ENCODE assay signal across 8 mouse cellular contexts in the genomic region with DNA sequence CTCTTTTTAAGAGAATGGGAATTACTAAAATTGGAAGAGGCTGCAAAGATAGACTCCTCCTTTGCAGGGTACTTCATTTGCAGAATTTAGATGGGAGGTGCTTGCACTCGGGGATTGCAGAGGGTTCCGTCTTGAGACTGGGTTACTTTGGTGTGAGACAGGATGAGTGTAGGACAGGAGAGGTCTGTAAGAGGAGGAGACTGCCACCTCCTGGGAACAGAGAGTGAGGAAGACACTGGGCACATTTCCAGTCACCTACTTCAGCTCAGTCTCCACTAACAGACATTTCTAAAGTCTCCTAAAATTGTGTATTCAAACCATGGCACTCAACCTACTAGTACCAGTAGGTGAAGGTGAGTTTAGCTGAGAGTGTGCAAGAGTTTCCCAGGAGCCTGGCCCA. TPM values are rescaled to one million over a fixed set of nuclear protein-coding genes. Genes with fewer than 3 reads are reported as not detected.
A peak's percentile ranks its signal among the peaks of the same experiment; 100 is the strongest.
DNase-seq lines count a peak whose midpoint lies in the region; ATAC-seq and TF ChIP-seq lines count a peak whose summit lies in the region.

No protein-coding gene starts in this region.

- no peak overlapping the region for H3K4me2 ChIP-seq in heart, postnatal 0 days (ENCODE audit: low read depth, low read length)
- H3K4me2 ChIP-seq in stomach, postnatal 0 days (replicated peaks; ENCODE audit: low read depth) = no peak overlapping the region

- no peak for ATAC-seq in heart, postnatal 0 days (ENCODE audit: insufficient read depth, low read depth)
- ATAC-seq in stomach, postnatal 0 days (ENCODE audit: low FRiP score, low TSS enrichment) = peak; percentile 39; the same call in 1 of the 2 replicates

- peak; percentile 46 for DNase-seq in heart, postnatal 0 days (ENCODE audit: low spot score)
- DNase-seq in heart, adult 8-10 months (ENCODE audit: low spot score) = no peak
- peak; percentile 52 for DNase-seq in testis, postnatal 14 days (ENCODE audit: low spot score)
- DNase-seq in testis, postnatal 10 days (ENCODE audit: low spot score) = no peak
- peak; percentile 79 for DNase-seq in brain, adult 2 months (ENCODE audit: low read depth, low spot score)
- DNase-seq in stomach, postnatal 0 days (ENCODE audit: low spot score) = no peak
- DNase-seq in thymus, postnatal 0 days (ENCODE audit: low spot score) = no peak
- no peak for DNase-seq in thymus, adult 2 months

- no peaks in the 10 kb centered on the region for H3K9me3 ChIP-seq in heart, postnatal 0 days (replicated peaks; ENCODE audit: control insufficient read depth, low read length)
- no peaks in the 10 kb centered on the region for H3K9me3 ChIP-seq in stomach, postnatal 0 days (ENCODE audit: control insufficient read depth, low read length)

- peak; percentile 43 for TF ChIP-seq CTCF in heart, postnatal 0 days (IDR thresholded peaks at IDR 0.05; ENCODE audit: low read depth)
- peak; percentile 53 for TF ChIP-seq CTCF in stomach, postnatal 0 days (IDR thresholded peaks at IDR 0.05; ENCODE audit: low read depth)
- TF ChIP-seq CTCF in thymus, adult 2 months (IDR thresholded peaks at IDR 0.05; ENCODE audit: borderline replicate concordance, control insufficient read depth, extremely low read depth, insufficient read depth, low read length, poor library complexity) = no peak

- no peak overlapping the region for H3K4me3 ChIP-seq in heart, postnatal 0 days (ENCODE audit: low read depth, low read length)
- H3K4me3 ChIP-seq in stomach, postnatal 0 days (ENCODE audit: low read depth, low read length) = no peak overlapping the region
- no peak overlapping the region for H3K4me3 ChIP-seq in thymus, adult 2 months (ENCODE audit: control insufficient read depth, insufficient read depth, low read length)

- H3K4me1 ChIP-seq in heart, postnatal 0 days (ENCODE audit: control insufficient read depth, insufficient read depth) = peaks cover 58% of the 10 kb centered on the region
- H3K4me1 ChIP-seq in stomach, postnatal 0 days (replicated peaks; ENCODE audit: control insufficient read depth, insufficient read depth) = peaks cover 33% of the 10 kb centered on the region
- peaks cover 17% of the 10 kb centered on the region for H3K4me1 ChIP-seq in thymus, adult 2 months (replicated peaks; ENCODE audit: control insufficient read depth, insufficient read depth, low read length)

- H3K9ac ChIP-seq in heart, postnatal 0 days (replicated peaks; ENCODE audit: low read depth, low read length) = no peak overlapping the region
- H3K9ac ChIP-seq in stomach, postnatal 0 days (ENCODE audit: low read length) = no peak overlapping the region

- TF ChIP-seq EP300 in heart, postnatal 0 days (IDR thresholded peaks at IDR 0.05; ENCODE audit: low read depth) = no peak
- no peak for TF ChIP-seq EP300 in stomach, postnatal 0 days (optimal IDR thresholded peaks at IDR 0.05)

- no peak for TF ChIP-seq POLR2A in thymus, adult 2 months (IDR thresholded peaks at IDR 0.05; ENCODE audit: control insufficient read depth, extremely low read depth, insufficient read depth, low read length, poor library complexity)

- no peak overlapping the region for H3K27ac ChIP-seq in heart, postnatal 0 days (ENCODE audit: low read depth)
- H3K27ac ChIP-seq in stomach, postnatal 0 days (replicated peaks) = peak overlapping the region; percentile 13; the same call in 1 of the 2 replicates
- no peak overlapping the region for H3K27ac ChIP-seq in thymus, adult 2 months (ENCODE audit: control insufficient read depth, insufficient read depth, low read length)

- WGBS in heart, postnatal 0 days = 10% methylated on average over 2 of the region's 2 CpGs
- WGBS in stomach, postnatal 0 days = 33% methylated on average over 2 of the region's 2 CpGs
- 43% methylated on average over 2 of the region's 2 CpGs for WGBS in thymus, adult 2 months

- H3K27me3 ChIP-seq in heart, postnatal 0 days (ENCODE audit: control insufficient read depth, insufficient read depth, low read length) = no peaks in the 10 kb centered on the region
- no peaks in the 10 kb centered on the region for H3K27me3 ChIP-seq in stomach, postnatal 0 days (ENCODE audit: control insufficient read depth, insufficient read depth, low read length)
- no peaks in the 10 kb centered on the region for H3K27me3 ChIP-seq in thymus, adult 2 months (ENCODE audit: control insufficient read depth, insufficient read depth, low read length)

- H3K36me3 ChIP-seq in heart, postnatal 0 days (replicated peaks; ENCODE audit: control insufficient read depth, insufficient read depth, low read length) = no peaks in the 10 kb centered on the region
- no peaks in the 10 kb centered on the region for H3K36me3 ChIP-seq in stomach, postnatal 0 days (ENCODE audit: control insufficient read depth, insufficient read depth, low read length)
- no peaks in the 10 kb centered on the region for H3K36me3 ChIP-seq in thymus, adult 2 months (ENCODE audit: control insufficient read depth, insufficient read depth, low read length)

RNA-seq across cellular contexts. Expression of a gene that starts 9.4 kb away (rescaled TPM):
- total RNA-seq in heart, postnatal 0 days (2014; rRNA removed; ENCODE audit: low replicate concordance) = 18.2 and 21.8 TPM in 2 replicates
- polyA plus RNA-seq in heart, postnatal 0 days (2015; fragmentation: Nextera tagmentation; extraction: Ambion mirVana) = 6.7 and 8.3 TPM in 2 replicates
- total RNA-seq in heart, adult 8-10 months (2022) = 10 to 100 TPM; 61.6 to 70.0 (median 65.1) TPM
- polyA plus RNA-seq in stomach, postnatal 0 days (2015; fragmentation: Nextera tagmentation; extraction: Ambion mirVana) = 11.6 and 12.8 TPM in 2 replicates
- polyA plus RNA-seq in thymus, postnatal 0 days (2015; fragmentation: Nextera tagmentation; extraction: Ambion mirVana) = 17.1 and 22.8 TPM in 2 replicates
- polyA plus RNA-seq in thymus, adult 2 months (2012; rRNA removed) = 54.4 and 64.4 TPM in 2 replicates

Comparison
In these comparisons a context has a peak if more than half of its experiments do, and no peak if none do; other contexts are left out.
1. DNase-seq: peak in heart, postnatal 0 days (single experiment), testis, postnatal 14 days (single experiment) and brain, adult 2 months (single experiment); none in heart, adult 8-10 months (single experiment), testis, postnatal 10 days (single experiment), stomach, postnatal 0 days (single experiment), thymus, postnatal 0 days (single experiment) and thymus, adult 2 months (single experiment).